ENCODE assay signal across 17 mouse cellular contexts in genomic region chr13:70019999-70020838, GRCm38 (mm10).
DNase-seq lines count a peak whose midpoint lies in the region; ATAC-seq lines count a peak whose summit lies in the region.
"Had no signal": no experiment of that assay in that cellular context is flagged by ENCODE, and none has a peak within 500 bp of the region (broad histone marks: within the 10 kb centered on the region; RNA-seq: fewer than 3 reads in every experiment).

No protein-coding gene starts in this region.

- peak; percentile 3 for DNase-seq in adrenal gland, postnatal 10 days
- no peak for DNase-seq in adrenal gland, postnatal 36 days
- DNase-seq in retina, postnatal 1 day: peak; percentile 12
- DNase-seq in retina, embryonic 14.5 days (ENCODE audit: low spot score): no peak
- DNase-seq in midbrain, embryonic 11.5 days (ENCODE audit: low spot score, missing footprints): peak; percentile 87
- no peak for DNase-seq in layer of hippocampus, adult 9-11 months
- DNase-seq in frontal cortex, adult 2 months (ENCODE audit: extremely low spot score in 1 of 2, low spot score in 1 of 2): no peak
- DNase-seq: kidney, adult 18-20 months; kidney, postnatal 36 days; left cerebral cortex, postnatal 4 days; lung, embryonic 14.5 days; right cerebral cortex, postnatal 4 days; thymus, adult 2 months had no signal

- ATAC-seq in midbrain, embryonic 11.5 days (ENCODE audit: low FRiP score): peak; percentile 67; the same call in 1 of the 2 replicates
- ATAC-seq in erythroid progenitor cell, adult 5-6 weeks (replicated peaks; ENCODE audit: low FRiP score, poor library complexity, severe bottlenecking): no peak

- no peaks in the 10 kb centered on the region for H3K27me3 ChIP-seq in midbrain, embryonic 11.5 days (ENCODE audit: control insufficient read depth, insufficient read depth, low read length)
- H3K27me3 ChIP-seq: hindbrain, embryonic 15.5 days had no signal

- no peaks in the 10 kb centered on the region for H3K9me3 ChIP-seq in midbrain, embryonic 11.5 days (ENCODE audit: control insufficient read depth, low read length)
- H3K9me3 ChIP-seq: hindbrain, embryonic 15.5 days had no signal

- H3K4me3 ChIP-seq in midbrain, embryonic 11.5 days (ENCODE audit: low read depth, low read length): no peak overlapping the region
- H3K4me3 ChIP-seq: hindbrain, embryonic 15.5 days had no signal

- no peak overlapping the region for H3K9ac ChIP-seq in midbrain, embryonic 11.5 days (ENCODE audit: low read length)
- H3K9ac ChIP-seq: hindbrain, embryonic 15.5 days; lung, embryonic 14.5 days had no signal

- 12% methylated on average over 7 of the region's 7 CpGs for WGBS in midbrain, embryonic 11.5 days

- no peaks in the 10 kb centered on the region for H3K36me3 ChIP-seq in midbrain, embryonic 11.5 days (ENCODE audit: control insufficient read depth, insufficient read depth, low read length)
- H3K36me3 ChIP-seq: hindbrain, embryonic 15.5 days had no signal

- peaks cover 2% of the 10 kb centered on the region; the same call in 1 of the 2 replicates for H3K4me1 ChIP-seq in midbrain, embryonic 11.5 days (ENCODE audit: control insufficient read depth, insufficient read depth, low read length)

- no peak overlapping the region for H3K4me2 ChIP-seq in midbrain, embryonic 11.5 days
- H3K4me2 ChIP-seq: hindbrain, embryonic 15.5 days; liver, embryonic 11.5 days; lung, embryonic 14.5 days had no signal

- H3K27ac ChIP-seq in midbrain, embryonic 11.5 days (ENCODE audit: low read depth, low read length): 0 out of 2 replicates have a peak overlapping the region, but pooled peaks have one; percentile 11
- H3K27ac ChIP-seq: hindbrain, embryonic 15.5 days; macrophage had no signal

Comparison
In these comparisons a context has a peak if more than half of its experiments do, and no peak if none do; other contexts are left out.
1. DNase-seq: peak in adrenal gland, postnatal 10 days (single experiment), retina, postnatal 1 day (single experiment) and midbrain, embryonic 11.5 days (single experiment); none in adrenal gland, postnatal 36 days (0 of 2), retina, embryonic 14.5 days (single experiment), layer of hippocampus, adult 9-11 months (single experiment) and frontal cortex, adult 2 months (0 of 2).